Mouse (Mus musculus): Measurements from ENCODE around the gene Hoga1. TPM values are rescaled to one million over a fixed set of nuclear protein-coding genes. Genes with fewer than 3 reads are reported as not detected.
"Not testable (repeated sequence)": the region's sequence is repeated elsewhere in the genome, so short reads cannot be mapped to it uniquely, and the experiment has no call there.

Gene Hoga1
- total RNA-seq, 2 experiments from 2014 or later = 1.4 to 2.3 TPM

- no peak for DNase-seq
- intact Hi-C loops (cut with DNase I) = no loop called here
Measured at GRCm38 (mm10) chr19:42061443-42061842, 16.0 kb downstream of the Hoga1 start.

GRCm38 (mm10) chr19:42068441-42069240 is 23.2 kb downstream of the Hoga1 start:
- DNase-seq = peak in 1 of 2 experiments; percentile 35
- intact Hi-C loops (cut with DNase I) = loop anchor here (2.0 kb wide), 1 partner anchor 34 kb away; the partner anchor contains the start of gene Ankrd2

- intact Hi-C loops (cut with DNase I) = loop anchor here (2.0 kb wide), 1 partner anchor 34 kb away; the partner anchor contains the start of gene Ankrd2
- peak in 1 of 2 experiments; percentile 25 for DNase-seq
Measured at GRCm38 (mm10) chr19:42069241-42069525, 23.8 kb downstream of the Hoga1 start.

GRCm38 (mm10) chr19:42071221-42071620 is 25.8 kb downstream of the Hoga1 start:
- DNase-seq = no peak
- intact Hi-C loops (cut with DNase I) = no loop called here

- intact Hi-C loops (cut with DNase I) = no loop called here
Measured at GRCm38 (mm10) chr19:42071886-42072608, 26.6 kb downstream of the Hoga1 start.

GRCm38 (mm10) chr19:42072802-42073201 is 27.4 kb downstream of the Hoga1 start:
- intact Hi-C loops (cut with DNase I) = no loop called here
- DNase-seq = no peak

More at GRCm38 (mm10) chr19:42071886-42072608, 26.6 kb downstream of the Hoga1 start:
- DNase-seq = no peak

GRCm38 (mm10) chr19:42075051-42075450 is 29.6 kb downstream of the Hoga1 start:
- DNase-seq = no peak
- intact Hi-C loops (cut with DNase I) = no loop called here

GRCm38 (mm10) chr19:42075992-42076391 is 30.6 kb downstream of the Hoga1 start:
- DNase-seq = no peak
- intact Hi-C loops (cut with DNase I) = no loop called here

- intact Hi-C loops (cut with DNase I) = no loop called here
Measured at GRCm38 (mm10) chr19:42078566-42078965, 33.2 kb downstream of the Hoga1 start.

GRCm38 (mm10) chr19:42079006-42079405 is 33.6 kb downstream of the Hoga1 start:
- DNase-seq = no peak
- intact Hi-C loops (cut with DNase I) = no loop called here

More at GRCm38 (mm10) chr19:42078566-42078965, 33.2 kb downstream of the Hoga1 start:
- no peak for DNase-seq

- no peak for DNase-seq
- intact Hi-C loops (cut with DNase I) = no loop called here
Measured at GRCm38 (mm10) chr19:42079950-42080349, 34.5 kb downstream of the Hoga1 start.

- intact Hi-C loops (cut with DNase I) = no loop called here
- DNase-seq = no peak
Measured at GRCm38 (mm10) chr19:42080469-42080868, 35.1 kb downstream of the Hoga1 start.

- DNase-seq; intact Hi-C loops (cut with DNase I): not testable (repeated sequence)
Measured at GRCm38 (mm10) chr19:42081613-42082012, 36.2 kb downstream of the Hoga1 start.

- intact Hi-C loops (cut with DNase I) = loop anchor here (5.0 kb wide), 1 partner anchor 48 kb away; the partner anchor contains the start of gene Ankrd2
- no peak for DNase-seq
Measured at GRCm38 (mm10) chr19:42085690-42086089, 40.3 kb downstream of the Hoga1 start.

GRCm38 (mm10) chr19:42086166-42086565 is 40.8 kb downstream of the Hoga1 start, which contains the start of gene Morn4:
TSS of gene Morn4 (minus strand) at chr19:42086357.
- intact Hi-C loops (cut with DNase I) = loop anchor here (5.0 kb wide), 1 partner anchor 49 kb away; the partner anchor contains the start of gene Ankrd2
- peak; percentile 58 to 78 for DNase-seq

- DNase-seq = peak; percentile 40 to 56
- intact Hi-C loops (cut with DNase I) = loop anchor here (5.0 kb wide), 1 partner anchor 52 kb away; the partner anchor contains the start of gene Ankrd2
Measured at GRCm38 (mm10) chr19:42089103-42089747, 43.8 kb downstream of the Hoga1 start.

- DNase-seq = peak; percentile 98
- intact Hi-C loops (cut with DNase I) = loop anchor here (5.0 kb wide), 1 partner anchor 53 kb away; the partner anchor contains the start of gene Ankrd2
Measured at GRCm38 (mm10) chr19:42089748-42090595, 44.6 kb downstream of the Hoga1 start, which contains the start of gene Pi4k2a. TSS of gene Pi4k2a (plus strand) at chr19:42090470.

- no peak for DNase-seq
- intact Hi-C loops (cut with DNase I) = no loop called here
Measured at GRCm38 (mm10) chr19:42090637-42091141, 45.3 kb downstream of the Hoga1 start.

- intact Hi-C loops (cut with DNase I) = no loop called here
- DNase-seq = no peak
Measured at GRCm38 (mm10) chr19:42099406-42099805, 54.0 kb downstream of the Hoga1 start.

All from heart, postnatal 14 days (tissue).